Mouse (Mus musculus) midbrain, embryonic 10.5 days (tissue): Measurements from ENCODE around the gene Xpnpep2. TPM values are rescaled to one million over a fixed set of nuclear protein-coding genes. Genes with fewer than 3 reads are reported as not detected.

Source experiments
- DNase-seq: peaks from one replicate; pipeline ENCODE4 v3.0.0-alpha.2; 2017; ENCODE audit warnings: low spot score
- H3K27ac ChIP-seq: fragments of 300-500 bp; sonication (generic); replicated peaks from 2 replicates; pipeline ENCODE4 v1.5.1; 2016; ENCODE audit warnings: mild to moderate bottlenecking
- H3K27me3 ChIP-seq: fragments of 300-500 bp; sonication (generic); 2 replicates; pipeline ENCODE4 v1.6.1; 2016; ENCODE audit warnings: low read depth, mild to moderate bottlenecking; ENCODE audit not compliant: poor library complexity, severe bottlenecking
- H3K36me3 ChIP-seq: fragments of 300-500 bp; sonication (generic); 2 replicates; pipeline ENCODE4 v1.6.1; 2016; ENCODE audit warnings: mild to moderate bottlenecking, moderate library complexity
- H3K4me1 ChIP-seq: fragments of 300-500 bp; sonication (generic); 2 replicates; pipeline ENCODE4 v1.6.1; 2016
- H3K4me3 ChIP-seq: fragments of 300-500 bp; sonication (generic); 2 replicates; pipeline ENCODE4 v1.5.1; 2016; ENCODE audit warnings: mild to moderate bottlenecking, moderate library complexity
- H3K9me3 ChIP-seq: fragments of 300-500 bp; sonication (generic); replicated peaks from 2 replicates; pipeline ENCODE4 v1.6.1; 2016; ENCODE audit warnings: mild to moderate bottlenecking
- WGBS: fragments of 180-500 bp; shearing (Covaris S2); methylation state at CpG from one replicate; pipeline ENCODE4 v1.1.7; 2016; 5-methylcytosine and 5-hydroxymethylcytosine counted together
- polyA plus RNA-seq: library from polyadenylated mRNA; unstranded; fragments of >200 nt; fragmentation: Nextera tagmentation; extraction: Ambion mirVana; gene quantifications from 2 replicates; pipeline ENCODE4 v1.2.1, GENCODE M21; 2016

Xpnpep2 gene
- polyA plus RNA-seq, 1 experiment from 2014 or later = 1.9 TPM

DNA sequence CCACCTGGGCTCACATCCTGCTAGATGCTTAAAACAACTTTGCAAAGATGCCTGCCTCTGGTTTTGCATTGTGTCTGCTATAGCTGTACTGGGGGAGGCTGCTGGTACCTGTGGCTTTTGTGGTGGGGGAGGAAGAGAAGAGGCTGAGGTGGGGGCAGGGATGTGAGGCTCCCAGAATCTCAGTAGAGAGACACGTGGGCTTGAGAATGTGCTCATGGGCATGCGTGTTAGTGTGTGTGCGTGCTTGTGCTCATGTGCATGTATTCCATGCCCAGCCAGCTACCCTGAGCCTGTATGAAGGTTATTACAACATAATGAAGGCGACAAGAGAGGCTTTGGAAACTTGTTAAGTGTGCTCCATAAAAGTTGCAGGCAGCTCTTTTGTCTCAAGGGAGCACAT is 28.4 kb downstream of the Xpnpep2 start:
- no peak for DNase-seq
- Histone ChIP-seq H3K27ac (no peak overlapping the region), H3K36me3 (no peaks in the 10 kb centered on the region), H3K9me3 (no peaks in the 10 kb centered on the region), H3K27me3 (peaks cover 11% of the 10 kb centered on the region; the same call in 1 of the 2 replicates), H3K4me3 (no peak overlapping the region), H3K4me1 (peaks cover 19% of the 10 kb centered on the region)
- WGBS = 92% methylated on average over 4 of the region's 4 CpGs

DNA sequence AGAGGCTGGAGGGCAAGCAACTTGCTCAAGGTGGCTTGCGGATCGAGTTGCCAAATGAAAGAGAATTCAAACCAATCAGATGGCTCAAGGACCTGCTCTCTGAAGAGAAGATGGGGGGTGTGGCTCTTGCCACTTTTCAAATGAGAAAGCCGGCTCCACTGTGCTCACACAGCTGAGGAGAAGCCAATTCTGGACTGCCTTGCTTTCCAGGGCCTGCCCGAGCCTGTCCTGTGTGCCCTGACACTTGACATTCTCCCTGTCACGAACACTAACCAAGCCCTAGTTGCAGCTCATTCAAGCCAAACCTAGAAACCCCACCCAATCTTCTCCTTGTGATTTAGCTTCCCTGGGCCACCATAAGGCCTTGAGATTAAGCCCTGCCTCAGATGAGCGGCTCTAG is 29.5 kb downstream of the Xpnpep2 start:
- peaks cover 11% of the 10 kb centered on the region; the same call in 1 of the 2 replicates for H3K27me3 ChIP-seq
- no peaks in the 10 kb centered on the region for H3K9me3 ChIP-seq
- H3K27ac ChIP-seq = no peak overlapping the region
- peaks cover 19% of the 10 kb centered on the region for H3K4me1 ChIP-seq
- 63% methylated on average over 6 of the region's 6 CpGs for WGBS
- H3K4me3 ChIP-seq = no peak overlapping the region
- no peaks in the 10 kb centered on the region for H3K36me3 ChIP-seq
- DNase-seq = no peak

DNA sequence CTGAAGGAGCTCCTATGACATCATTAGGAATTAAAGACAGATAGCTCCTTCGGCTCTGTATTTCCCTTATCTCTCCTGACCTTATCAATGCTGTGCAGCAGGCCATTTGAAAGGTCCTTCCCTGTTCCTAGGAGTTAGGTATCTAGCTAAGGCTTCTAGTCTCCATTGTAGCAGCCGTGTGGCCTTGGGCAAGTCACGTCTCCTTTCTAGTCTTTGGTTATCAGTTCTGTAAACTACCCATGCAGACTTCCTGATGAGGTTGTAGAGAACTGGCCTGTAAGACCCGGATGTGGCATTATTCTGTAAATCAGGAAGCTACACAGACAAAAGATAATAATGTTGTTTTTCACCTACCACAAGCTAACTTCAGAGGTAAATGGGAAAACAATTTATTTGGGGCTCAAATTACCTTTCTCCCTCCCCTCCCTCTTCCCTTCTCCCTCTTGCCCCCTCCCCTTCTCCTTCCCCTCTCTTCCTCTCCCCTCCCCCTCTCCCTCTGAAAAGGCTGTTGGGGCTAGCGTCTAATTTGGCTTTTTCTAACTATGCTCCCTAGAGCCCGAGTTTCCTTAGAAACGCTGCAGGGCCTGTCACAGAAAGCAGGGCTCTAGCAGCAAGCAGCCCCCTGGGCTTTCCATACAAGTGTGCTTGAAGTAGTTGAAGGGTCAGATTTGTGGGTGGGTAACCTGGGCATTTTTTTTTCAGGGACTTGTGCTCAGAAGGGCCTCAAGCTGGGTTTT is 30.2 kb downstream of the Xpnpep2 start:
- Histone ChIP-seq H3K4me1 (peaks cover 19% of the 10 kb centered on the region), H3K27me3 (peaks cover 11% of the 10 kb centered on the region; the same call in 1 of the 2 replicates), H3K27ac (no peak overlapping the region), H3K9me3 (no peaks in the 10 kb centered on the region), H3K36me3 (no peaks in the 10 kb centered on the region), H3K4me3 (no peak overlapping the region)
- no peak for DNase-seq
- WGBS = 53% methylated on average over 7 of the region's 7 CpGs

DNA sequence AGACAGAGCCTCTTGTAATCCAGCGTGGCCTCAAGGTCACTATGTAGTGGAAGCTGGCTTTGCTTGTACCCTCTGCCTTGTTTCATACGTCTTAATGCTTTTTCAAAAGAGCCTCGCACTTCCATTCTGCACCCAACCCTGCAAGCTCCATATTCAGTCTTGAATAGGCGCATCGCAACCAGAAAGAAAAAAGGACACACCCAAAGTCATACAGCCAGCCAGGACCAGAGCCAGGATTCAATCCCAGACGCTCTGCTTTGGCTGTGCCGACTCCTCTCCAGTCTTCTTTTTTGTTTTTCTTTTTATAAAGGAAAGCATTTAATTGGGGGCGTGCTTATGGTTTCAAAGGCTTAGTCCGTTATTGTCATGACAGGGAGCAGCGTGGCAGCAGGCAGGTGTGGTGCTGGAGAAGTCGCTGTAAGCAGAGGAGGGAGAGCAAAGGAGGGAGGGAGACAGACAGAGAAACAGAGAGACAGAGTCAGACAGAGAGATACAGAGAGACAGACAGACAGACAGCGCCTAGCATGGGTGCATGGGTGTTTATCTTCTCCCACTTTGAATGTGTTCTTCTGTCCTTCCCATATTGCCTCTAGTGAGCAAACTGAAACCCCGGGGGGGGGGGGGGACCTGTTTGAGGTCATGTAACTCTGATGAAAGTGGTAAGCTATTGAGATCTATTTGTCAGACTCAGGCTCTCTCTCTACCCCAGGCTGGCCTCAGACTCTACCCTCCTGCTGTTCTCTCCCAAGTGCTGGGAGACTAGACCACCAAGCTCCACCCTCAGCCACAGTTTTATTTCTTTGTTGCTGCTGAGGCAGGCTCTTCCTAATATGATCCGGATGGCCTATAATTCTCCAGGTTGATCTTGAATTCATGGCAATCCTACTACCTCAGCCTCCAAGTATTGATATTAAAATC is 31.1 kb downstream of the Xpnpep2 start:
- WGBS = 39% methylated on average over 14 of the region's 14 CpGs
- Histone ChIP-seq H3K4me1 (peaks cover 19% of the 10 kb centered on the region), H3K9me3 (no peaks in the 10 kb centered on the region), H3K27me3 (peaks cover 11% of the 10 kb centered on the region; the same call in 1 of the 2 replicates), H3K4me3 (no peak overlapping the region), H3K36me3 (no peaks in the 10 kb centered on the region), H3K27ac (no peak overlapping the region)
- no peak for DNase-seq

DNA sequence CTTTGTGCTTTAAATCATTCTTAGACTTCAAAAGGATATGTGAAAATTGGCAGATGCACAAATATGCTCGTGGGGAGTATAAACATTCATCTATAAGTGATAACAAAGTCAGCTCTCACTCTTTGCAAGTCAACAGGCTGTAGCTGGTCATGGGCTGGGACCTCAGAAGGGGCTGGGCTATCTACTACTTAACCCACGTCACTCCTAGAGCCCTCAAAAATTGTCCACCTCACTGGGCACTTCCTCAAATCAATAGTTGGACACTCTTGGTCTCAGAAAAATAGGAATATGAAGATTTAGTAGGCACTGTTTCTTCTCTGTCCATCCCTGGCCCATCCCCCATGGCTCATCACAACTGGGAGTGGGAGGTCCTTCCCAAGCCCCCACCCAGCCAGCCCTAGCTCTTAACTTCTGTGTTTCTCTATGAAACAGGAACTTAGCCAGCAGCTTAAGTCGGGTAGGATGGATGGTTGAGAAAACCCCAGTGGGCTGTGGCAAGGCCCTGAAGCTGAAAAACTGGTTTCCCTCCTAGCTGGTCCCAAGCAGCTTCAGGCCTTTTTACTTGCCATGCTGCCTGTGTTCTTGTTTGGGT is 31.9 kb downstream of the Xpnpep2 start:
- Histone ChIP-seq H3K27ac (no peak overlapping the region), H3K4me1 (peaks cover 19% of the 10 kb centered on the region), H3K27me3 (peaks cover 6% of the 10 kb centered on the region; the same call in 1 of the 2 replicates), H3K9me3 (no peaks in the 10 kb centered on the region), H3K4me3 (no peak overlapping the region), H3K36me3 (no peaks in the 10 kb centered on the region)
- WGBS = 71% methylated on average over 3 of the region's 3 CpGs
- no peak for DNase-seq

DNA sequence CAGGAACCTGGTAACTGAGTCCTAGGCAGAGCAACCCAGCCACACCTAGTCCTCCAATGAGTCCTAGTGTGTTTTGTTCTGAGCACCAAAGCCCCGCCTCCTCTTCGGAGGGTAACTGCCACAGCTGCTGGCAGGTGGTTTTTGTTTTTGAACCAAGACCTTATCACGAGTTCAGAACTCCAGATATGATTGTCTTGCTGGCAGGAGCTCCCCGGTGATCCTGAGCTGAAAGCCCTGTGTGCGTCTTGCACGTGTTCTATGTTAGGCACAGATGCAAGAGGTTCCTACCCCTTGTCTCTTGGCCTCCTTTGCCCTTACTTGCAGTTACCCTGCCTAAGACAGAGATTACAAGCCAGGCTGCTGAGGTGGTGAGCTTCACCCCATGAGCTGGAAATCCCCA is 33.0 kb downstream of the Xpnpep2 start:
- H3K4me1 ChIP-seq = peaks cover 19% of the 10 kb centered on the region
- no peaks in the 10 kb centered on the region for H3K36me3 ChIP-seq
- no peak overlapping the region for H3K4me3 ChIP-seq
- no peak for DNase-seq
- peaks cover 6% of the 10 kb centered on the region; the same call in 1 of the 2 replicates for H3K27me3 ChIP-seq
- H3K27ac ChIP-seq = no peak overlapping the region
- WGBS = 81% methylated on average over 6 of the region's 6 CpGs
- H3K9me3 ChIP-seq = no peaks in the 10 kb centered on the region

DNA sequence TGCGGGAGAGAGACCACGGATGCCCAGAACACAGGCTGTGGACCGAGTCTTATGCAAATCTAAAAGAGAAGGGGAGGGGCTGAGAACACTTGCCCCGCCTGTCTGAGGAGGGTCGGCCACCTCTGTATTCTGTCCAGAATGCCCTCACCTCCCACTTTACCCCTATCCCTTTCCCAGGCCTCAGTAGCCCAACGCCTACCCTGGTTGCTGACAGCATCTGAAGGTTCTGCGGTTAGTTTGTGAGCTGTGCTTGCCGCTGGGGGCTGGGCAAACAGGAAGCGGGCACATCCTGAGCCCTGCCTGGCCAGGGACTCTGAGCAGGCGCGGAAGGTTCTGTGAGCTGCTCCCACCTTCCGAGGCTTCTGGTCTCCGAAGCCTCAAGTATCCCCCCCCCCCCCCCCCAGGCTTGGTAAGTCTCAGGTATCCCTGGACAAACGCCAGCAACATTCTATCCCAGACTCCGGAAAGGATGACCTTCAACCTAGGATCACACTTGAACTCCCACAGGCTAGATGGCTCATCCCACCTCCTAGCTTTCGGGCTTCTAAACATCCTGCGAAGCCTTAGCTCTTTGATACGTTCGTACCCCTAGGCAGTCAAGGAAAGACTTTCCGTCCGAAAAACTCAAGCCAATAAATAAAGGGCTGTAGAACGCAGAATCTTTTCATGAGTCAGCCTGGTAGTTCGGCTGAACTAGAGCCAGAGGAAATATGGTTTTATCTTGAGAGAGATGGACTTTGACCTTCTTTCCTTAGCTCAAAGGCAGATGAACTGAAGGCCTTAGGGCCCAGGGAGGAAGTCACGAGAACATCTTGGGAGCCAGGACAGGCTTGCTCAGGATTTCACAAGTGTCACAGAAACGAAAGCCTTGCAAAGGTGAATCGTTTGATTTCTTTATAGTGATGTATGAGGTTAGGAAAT is 35.1 kb downstream of the Xpnpep2 start:
- 63% methylated on average over 26 of the region's 26 CpGs for WGBS
- Histone ChIP-seq H3K27ac (no peak overlapping the region), H3K36me3 (no peaks in the 10 kb centered on the region), H3K4me1 (peaks cover 12% of the 10 kb centered on the region), H3K9me3 (no peaks in the 10 kb centered on the region), H3K4me3 (peak overlapping the region; percentile 36), H3K27me3 (peaks cover 6% of the 10 kb centered on the region; the same call in 1 of the 2 replicates)
- DNase-seq = no peak

DNA sequence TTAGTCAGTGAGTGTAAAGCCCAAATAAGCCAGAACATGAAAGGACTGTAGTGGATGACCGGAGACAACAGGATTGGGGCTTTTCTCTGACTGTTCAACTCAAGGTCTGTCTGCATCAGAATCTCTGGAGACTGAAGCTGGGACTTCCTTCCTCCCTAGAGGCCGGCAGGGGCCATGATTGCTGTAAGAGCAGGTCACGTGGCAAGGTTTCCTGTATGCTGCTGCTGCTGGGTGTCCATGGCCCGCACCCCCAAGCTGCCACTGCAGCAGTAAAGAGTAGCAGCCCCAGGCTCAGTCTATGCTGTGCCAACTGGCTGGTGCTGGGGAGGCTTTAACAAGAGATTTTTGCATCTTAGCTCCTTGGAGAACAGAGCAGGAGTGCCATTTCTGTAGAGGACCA is 37.7 kb downstream of the Xpnpep2 start, which contains the start of gene Sash3:
Gene Sash3 (plus strand): TSS at position 175 of the 400 bp plus-strand sequence.
- Histone ChIP-seq H3K36me3 (no peaks in the 10 kb centered on the region), H3K4me3 (no peak within 1 kb of the TSS), H3K9me3 (no peaks in the 10 kb centered on the region), H3K4me1 (no peaks in the 10 kb centered on the region), H3K27ac (no peak within 1 kb of the TSS), H3K27me3 (no peaks in the 10 kb centered on the region; the same call in 1 of the 2 replicates)
- DNase-seq = no peak
- WGBS = 85% methylated on average over 4 of the region's 4 CpGs

DNA sequence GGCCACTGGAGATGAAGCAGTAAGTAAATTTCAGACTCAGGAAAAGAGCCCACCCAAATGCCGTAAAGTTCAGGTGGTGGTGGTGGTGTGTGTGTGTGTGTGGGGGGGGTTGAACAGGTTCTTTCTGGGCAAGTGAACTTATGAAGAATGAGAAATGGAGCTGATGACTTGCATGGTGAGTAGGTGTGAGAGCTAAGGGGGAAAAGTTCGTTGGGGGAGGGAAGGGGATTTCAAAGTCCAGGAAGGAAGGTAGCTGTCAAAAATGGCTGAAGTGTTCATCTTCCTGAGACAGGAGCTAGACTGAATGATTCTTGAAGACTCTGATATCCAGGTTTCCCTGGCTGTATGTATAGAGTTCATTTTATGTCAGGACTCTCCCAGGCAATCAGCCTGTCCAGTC is 38.7 kb downstream of the Xpnpep2 start:
- no peak for DNase-seq
- no peaks in the 10 kb centered on the region for H3K36me3 ChIP-seq
- no peak overlapping the region for H3K4me3 ChIP-seq
- no peaks in the 10 kb centered on the region for H3K9me3 ChIP-seq
- H3K27me3 ChIP-seq = no peaks in the 10 kb centered on the region
- WGBS = 83% methylated on average over 2 of the region's 2 CpGs
- no peaks in the 10 kb centered on the region for H3K4me1 ChIP-seq
- H3K27ac ChIP-seq = no peak overlapping the region

DNA sequence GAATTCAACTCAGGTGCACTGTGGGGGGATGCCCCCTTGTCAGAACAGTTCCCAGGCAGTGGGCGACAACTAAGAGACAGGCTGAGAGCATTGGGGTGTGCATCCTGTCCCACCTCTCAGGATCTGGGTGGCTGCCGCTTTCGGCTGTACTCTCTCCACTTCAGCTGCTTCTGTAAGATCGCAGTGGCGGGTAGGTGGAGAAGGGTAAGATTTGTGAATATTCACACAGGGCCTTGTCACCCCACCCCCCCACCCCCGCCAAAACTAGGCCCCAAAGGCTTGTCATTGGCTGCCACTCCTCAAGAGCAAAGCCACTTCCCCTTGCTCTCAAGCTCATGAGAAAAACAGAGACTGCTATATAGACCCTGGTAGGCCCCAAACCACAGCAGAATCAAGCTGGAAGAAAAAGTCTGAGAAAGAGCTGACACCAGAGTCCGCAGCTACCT is 39.2 kb downstream of the Xpnpep2 start:
- DNase-seq = no peak
- no peaks in the 10 kb centered on the region for H3K9me3 ChIP-seq
- H3K36me3 ChIP-seq = no peaks in the 10 kb centered on the region
- H3K4me3 ChIP-seq = no peak overlapping the region
- H3K4me1 ChIP-seq = no peaks in the 10 kb centered on the region
- WGBS = 85% methylated on average over 7 of the region's 7 CpGs
- no peaks in the 10 kb centered on the region for H3K27me3 ChIP-seq
- H3K27ac ChIP-seq = no peak overlapping the region

DNA sequence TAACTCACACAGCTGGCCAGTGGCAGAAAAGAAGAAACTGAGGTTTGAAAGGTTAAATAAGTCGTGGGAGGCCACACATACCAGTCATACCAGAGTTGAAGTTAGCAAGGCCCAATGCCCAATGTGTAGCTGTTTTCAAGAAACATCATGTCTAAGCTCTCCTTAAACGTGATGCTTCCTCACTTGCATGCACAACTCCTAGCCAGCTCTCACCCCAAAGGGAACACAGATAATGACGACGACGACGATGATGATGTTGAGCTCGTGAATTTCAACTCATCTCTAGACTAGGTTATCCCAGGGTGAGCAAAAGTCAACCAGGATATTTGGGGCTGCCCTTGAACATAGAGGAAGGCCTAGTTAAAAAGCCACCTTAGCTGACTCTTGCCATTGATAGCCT is 43.6 kb downstream of the Xpnpep2 start:
- Histone ChIP-seq H3K36me3 (no peaks in the 10 kb centered on the region), H3K27me3 (no peaks in the 10 kb centered on the region), H3K27ac (no peak overlapping the region), H3K9me3 (no peaks in the 10 kb centered on the region), H3K4me3 (no peak overlapping the region), H3K4me1 (no peaks in the 10 kb centered on the region)
- DNase-seq = no peak
- WGBS = 86% methylated on average over 7 of the region's 7 CpGs

DNA sequence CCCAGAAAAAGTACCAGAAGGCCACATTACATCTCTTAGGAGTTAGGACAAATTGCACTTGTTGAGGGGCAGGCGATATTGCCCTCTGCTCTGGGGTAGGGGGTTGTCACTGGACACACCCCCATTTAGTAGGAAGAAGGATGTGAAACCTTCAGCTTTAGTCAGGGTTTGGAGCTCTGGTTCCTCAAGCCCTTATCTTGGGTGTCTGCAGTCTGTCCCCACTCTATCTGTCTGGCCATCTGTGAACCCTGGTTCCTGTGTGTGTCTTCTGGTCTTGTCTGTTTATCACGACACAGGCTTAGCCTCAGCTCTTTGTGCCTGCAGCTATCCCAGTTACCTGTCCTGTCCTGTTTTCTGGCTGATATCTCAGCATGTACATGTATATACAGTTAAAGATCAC is 44.9 kb downstream of the Xpnpep2 start:
- Histone ChIP-seq H3K27ac (no peak overlapping the region), H3K4me1 (no peaks in the 10 kb centered on the region), H3K27me3 (no peaks in the 10 kb centered on the region), H3K36me3 (no peaks in the 10 kb centered on the region), H3K9me3 (no peaks in the 10 kb centered on the region), H3K4me3 (no peak overlapping the region)
- DNase-seq = no peak
- WGBS = 87% methylated on average over 2 of the region's 2 CpGs
